Mouse (Mus musculus) forebrain, embryonic 12.5 days (tissue): ENCODE measurements around the gene Irf3. TPM values are rescaled to one million over a fixed set of nuclear protein-coding genes. Genes with fewer than 3 reads are reported as not detected.
A peak's percentile ranks its signal among the peaks of the same experiment; 100 is the strongest.

Experiments
- ATAC-seq: fragments of 200-750 bp; cut with Nextera tagmentation; 2 replicates; pipeline ENCODE4 v1.8.0; 2017; ENCODE audit warnings: moderate TSS enrichment; ENCODE audit not compliant: low FRiP score
- H3K27ac ChIP-seq: fragments of 300-500 bp; sonication (generic); 2 replicates; pipeline ENCODE4 v1.5.1; 2016; ENCODE audit warnings: mild to moderate bottlenecking
- H3K27me3 ChIP-seq: fragments of 300-500 bp; sonication (generic); 2 replicates; pipeline ENCODE4 v1.6.1; 2016; ENCODE audit warnings: mild to moderate bottlenecking
- H3K36me3 ChIP-seq: fragments of 300-500 bp; sonication (generic); replicated peaks from 2 replicates; pipeline ENCODE4 v1.6.1; 2016; ENCODE audit warnings: mild to moderate bottlenecking
- H3K4me1 ChIP-seq: fragments of 300-500 bp; sonication (generic); 2 replicates; pipeline ENCODE4 v1.6.1; 2016
- H3K4me2 ChIP-seq: fragments of 300-500 bp; sonication (generic); 2 replicates; pipeline ENCODE4 v1.6.1; 2016; ENCODE audit warnings: mild to moderate bottlenecking, moderate library complexity
- H3K4me3 ChIP-seq: fragments of 300-500 bp; sonication (generic); replicated peaks from 2 replicates; pipeline ENCODE4 v1.5.1; 2016; ENCODE audit warnings: mild to moderate bottlenecking
- H3K9ac ChIP-seq: fragments of 300-500 bp; sonication (generic); 2 replicates; pipeline ENCODE4 v1.6.1; 2016; ENCODE audit warnings: mild to moderate bottlenecking
- H3K9me3 ChIP-seq: fragments of 300-500 bp; sonication (generic); 2 replicates; pipeline ENCODE4 v1.6.1; 2016
- WGBS: fragments of 180-500 bp; shearing (Covaris S2); methylation state at CpG from one replicate; pipeline ENCODE4 v1.1.7; 2016; 5-methylcytosine and 5-hydroxymethylcytosine counted together
- polyA plus RNA-seq: library from polyadenylated mRNA; unstranded; fragments of >200 nt; fragmentation: Nextera tagmentation; extraction: Ambion mirVana; gene quantifications from 2 replicates; pipeline ENCODE4 v1.2.1, GENCODE M21; 2016

Gene Irf3
- polyA plus RNA-seq, 1 experiment from 2014 or later = 72.4 TPM

DNA sequence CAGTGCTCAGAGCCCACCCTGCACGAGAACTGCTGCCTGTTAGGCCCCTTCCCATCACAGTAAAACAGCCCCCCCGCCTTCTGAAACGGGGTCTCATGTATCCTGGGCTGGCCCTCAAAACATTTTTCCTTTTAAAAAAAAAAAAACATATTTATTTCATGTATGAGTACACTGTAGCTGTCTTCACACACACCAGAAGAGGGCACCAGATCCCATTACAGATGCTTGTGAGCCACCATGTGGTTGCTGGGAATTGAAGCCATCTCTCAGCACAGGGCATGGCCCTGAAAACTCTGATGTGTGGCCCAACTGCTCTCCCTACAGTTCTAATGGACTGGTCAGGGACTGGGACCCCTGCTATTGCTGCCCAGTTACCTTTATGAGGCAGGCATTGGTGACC, 19.1 kb upstream of the Irf3 start:
- ATAC-seq = no peak
- Histone ChIP-seq H3K4me1 (peaks cover 18% of the 10 kb centered on the region), H3K4me2 (no peak overlapping the region), H3K4me3 (no peak overlapping the region), H3K9me3 (no peaks in the 10 kb centered on the region), H3K36me3 (peaks cover 71% of the 10 kb centered on the region), H3K27ac (no peak overlapping the region), H3K27me3 (no peaks in the 10 kb centered on the region), H3K9ac (no peak overlapping the region)
- 96% methylated on average over 3 of the region's 3 CpGs for WGBS

DNA sequence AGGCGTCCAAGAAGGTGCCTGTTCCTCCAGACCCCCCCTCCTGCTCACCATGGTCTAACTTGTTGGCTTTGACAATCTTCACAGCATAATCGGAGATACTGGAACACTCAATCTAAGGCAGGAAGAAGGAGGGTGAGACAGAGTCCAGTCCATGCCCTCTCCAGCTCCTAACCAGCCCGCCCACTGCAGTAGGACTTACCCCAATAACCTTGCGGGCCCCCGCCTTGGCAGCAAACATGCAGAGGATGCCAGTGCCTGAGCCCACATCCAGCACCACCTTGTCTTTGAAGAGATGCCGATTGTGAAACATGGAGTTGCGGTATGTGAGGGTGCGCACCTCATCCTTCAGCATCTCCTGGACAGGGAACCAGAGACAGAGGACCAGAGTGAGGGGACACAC, 15.9 kb upstream of the Irf3 start:
- Histone ChIP-seq H3K36me3 (peaks cover 63% of the 10 kb centered on the region), H3K27me3 (no peaks in the 10 kb centered on the region), H3K9ac (no peak overlapping the region), H3K4me1 (peaks cover 24% of the 10 kb centered on the region), H3K9me3 (no peaks in the 10 kb centered on the region), H3K4me2 (no peak overlapping the region), H3K4me3 (no peak overlapping the region), H3K27ac (no peak overlapping the region)
- ATAC-seq = no peak
- WGBS = 96% methylated on average over 8 of the region's 8 CpGs

DNA sequence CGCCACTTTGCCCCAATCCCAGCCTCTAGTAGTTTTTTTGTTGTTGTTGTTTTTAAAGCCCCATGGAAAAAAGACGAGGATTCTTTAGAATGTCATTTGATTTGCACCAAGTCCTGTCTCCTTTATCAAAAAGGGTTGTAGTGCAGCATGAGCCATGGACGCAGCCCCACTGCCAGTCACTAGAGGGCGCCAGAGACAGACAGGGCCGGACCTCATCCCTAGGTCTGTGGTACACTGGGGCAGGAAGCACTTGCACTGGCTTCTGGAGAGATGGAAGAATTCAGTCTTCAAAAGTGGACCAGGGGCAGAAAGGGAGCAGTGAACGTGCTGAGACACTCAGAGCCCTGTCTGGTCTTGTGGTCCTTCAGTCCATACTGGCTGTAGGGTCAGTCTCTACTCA, 14.4 kb upstream of the Irf3 start:
- peaks cover 47% of the 10 kb centered on the region for H3K36me3 ChIP-seq
- peaks cover 30% of the 10 kb centered on the region for H3K4me1 ChIP-seq
- peak overlapping the region; percentile 60; the same call in 1 of the 2 replicates for H3K27ac ChIP-seq
- WGBS = 35% methylated on average over 6 of the region's 6 CpGs
- no peak overlapping the region for H3K4me2 ChIP-seq
- no peaks in the 10 kb centered on the region for H3K9me3 ChIP-seq
- no peak overlapping the region; the same call in 1 of the 2 replicates for H3K4me3 ChIP-seq
- H3K9ac ChIP-seq = no peak overlapping the region
- H3K27me3 ChIP-seq = no peaks in the 10 kb centered on the region
- ATAC-seq = no peak

DNA sequence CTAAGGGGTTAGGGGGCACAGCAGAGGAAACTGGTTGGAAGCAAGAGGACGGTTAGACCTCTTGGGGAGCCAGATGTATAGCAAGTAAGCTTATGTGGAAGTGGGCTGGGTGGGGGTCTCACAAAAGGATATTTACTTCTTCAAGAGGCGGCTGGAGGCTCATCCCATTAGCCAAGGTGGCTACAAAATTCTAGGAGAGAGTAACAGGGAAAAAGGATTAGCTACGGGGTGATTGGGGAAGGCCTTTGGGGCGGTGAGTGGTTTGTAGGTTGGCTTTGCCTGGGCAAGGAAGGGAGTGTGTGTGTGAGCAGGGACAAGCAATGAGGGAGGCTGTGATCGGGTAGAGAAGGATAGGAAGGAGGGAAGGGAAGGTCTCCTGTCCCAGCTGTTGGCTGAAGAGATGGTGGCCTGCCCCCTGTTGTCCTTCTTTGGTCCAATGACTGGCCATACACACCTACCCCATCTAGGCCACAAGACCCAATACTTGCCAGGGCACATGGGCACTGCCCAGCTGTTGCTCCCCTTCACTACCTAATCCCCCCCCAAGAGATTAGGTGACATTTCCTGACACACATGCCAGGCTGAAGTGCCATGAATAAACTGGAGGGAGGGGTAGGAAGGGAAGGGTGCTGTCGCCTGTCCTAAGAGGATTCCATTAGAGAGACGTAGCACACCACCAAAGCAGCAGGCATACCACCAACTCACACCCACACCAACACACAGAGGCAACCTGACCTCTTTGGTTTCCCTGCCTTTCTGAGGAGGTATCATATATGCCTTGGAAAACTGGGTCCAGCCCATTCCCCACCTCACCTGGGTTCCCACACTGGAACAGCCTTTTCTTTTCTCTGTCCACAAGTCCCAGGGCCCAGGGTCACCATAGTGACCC, 13.3 kb upstream of the Irf3 start:
- Histone ChIP-seq H3K9me3 (no peaks in the 10 kb centered on the region), H3K36me3 (peaks cover 36% of the 10 kb centered on the region), H3K4me3 (peak overlapping the region; percentile 96), H3K27ac (peak overlapping the region; percentile 93), H3K4me2 (peak overlapping the region; percentile 68), H3K27me3 (no peaks in the 10 kb centered on the region), H3K4me1 (peaks cover 39% of the 10 kb centered on the region), H3K9ac (peak overlapping the region; percentile 97)
- no peak for ATAC-seq
- WGBS = 76% methylated on average over 7 of the region's 7 CpGs

DNA sequence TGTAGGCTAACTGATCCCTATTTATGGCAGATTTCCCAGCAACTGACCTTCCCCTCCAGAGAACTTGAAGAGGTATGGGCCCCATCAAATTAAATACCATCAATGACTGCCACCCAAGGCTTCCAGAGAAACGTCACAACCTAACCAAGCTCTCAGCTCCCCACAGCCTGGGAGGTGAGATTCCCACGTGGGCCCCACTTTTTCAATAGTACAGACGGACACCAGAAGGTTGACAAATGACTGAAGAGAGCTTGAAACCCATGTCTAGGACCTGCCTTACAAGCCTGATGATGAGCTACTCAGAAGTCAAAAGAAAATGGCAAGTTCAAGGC, 12.6 kb upstream of the Irf3 start:
- Histone ChIP-seq H3K36me3 (peaks cover 36% of the 10 kb centered on the region), H3K9ac (peak overlapping the region; percentile 97; the same call in 1 of the 2 replicates), H3K4me1 (peaks cover 43% of the 10 kb centered on the region), H3K27ac (peak overlapping the region; percentile 93), H3K9me3 (no peaks in the 10 kb centered on the region), H3K27me3 (no peaks in the 10 kb centered on the region), H3K4me3 (peak overlapping the region; percentile 96), H3K4me2 (peak overlapping the region; percentile 68)
- WGBS = 44% methylated on average over 3 of the region's 3 CpGs
- no peak for ATAC-seq

DNA sequence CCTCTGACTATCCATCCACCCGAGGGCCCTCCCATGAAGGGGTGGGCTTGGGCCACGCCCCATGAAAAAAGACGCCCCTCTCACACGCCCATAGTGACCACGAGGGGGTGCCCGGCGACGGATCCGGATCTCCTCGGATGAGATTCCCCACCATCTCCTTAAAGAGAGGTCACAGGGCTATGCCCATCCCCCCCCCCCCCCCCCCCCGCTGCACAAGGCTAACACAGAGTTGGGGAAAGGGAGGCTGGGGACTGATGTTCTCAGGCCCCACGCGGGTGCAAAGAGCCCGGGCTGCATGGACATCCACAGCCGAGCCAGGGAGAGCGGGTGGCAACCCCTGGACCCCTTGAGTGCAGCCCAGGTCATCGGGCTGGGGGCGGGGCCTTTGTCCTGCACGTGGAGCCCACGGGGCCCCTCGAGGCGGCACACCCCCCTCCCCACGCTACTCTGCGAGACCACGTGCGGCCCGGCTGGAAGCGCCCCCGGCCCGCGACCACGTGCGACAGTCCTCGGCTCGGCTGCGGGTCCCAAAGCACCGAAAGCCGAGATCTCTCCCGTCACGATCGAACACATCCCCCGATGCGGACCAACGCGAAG, 11.8 kb upstream of the Irf3 start:
- no peaks in the 10 kb centered on the region for H3K9me3 ChIP-seq
- H3K9ac ChIP-seq = peak overlapping the region; percentile 97
- H3K4me1 ChIP-seq = peaks cover 43% of the 10 kb centered on the region
- peak; percentile 18 for ATAC-seq
- H3K36me3 ChIP-seq = peaks cover 36% of the 10 kb centered on the region
- peak overlapping the region; percentile 93 for H3K27ac ChIP-seq
- H3K4me3 ChIP-seq = peak overlapping the region; percentile 96
- peak overlapping the region; percentile 68 for H3K4me2 ChIP-seq
- H3K27me3 ChIP-seq = no peaks in the 10 kb centered on the region
- WGBS = under 1% methylated on average over 44 of the region's 45 CpGs

DNA sequence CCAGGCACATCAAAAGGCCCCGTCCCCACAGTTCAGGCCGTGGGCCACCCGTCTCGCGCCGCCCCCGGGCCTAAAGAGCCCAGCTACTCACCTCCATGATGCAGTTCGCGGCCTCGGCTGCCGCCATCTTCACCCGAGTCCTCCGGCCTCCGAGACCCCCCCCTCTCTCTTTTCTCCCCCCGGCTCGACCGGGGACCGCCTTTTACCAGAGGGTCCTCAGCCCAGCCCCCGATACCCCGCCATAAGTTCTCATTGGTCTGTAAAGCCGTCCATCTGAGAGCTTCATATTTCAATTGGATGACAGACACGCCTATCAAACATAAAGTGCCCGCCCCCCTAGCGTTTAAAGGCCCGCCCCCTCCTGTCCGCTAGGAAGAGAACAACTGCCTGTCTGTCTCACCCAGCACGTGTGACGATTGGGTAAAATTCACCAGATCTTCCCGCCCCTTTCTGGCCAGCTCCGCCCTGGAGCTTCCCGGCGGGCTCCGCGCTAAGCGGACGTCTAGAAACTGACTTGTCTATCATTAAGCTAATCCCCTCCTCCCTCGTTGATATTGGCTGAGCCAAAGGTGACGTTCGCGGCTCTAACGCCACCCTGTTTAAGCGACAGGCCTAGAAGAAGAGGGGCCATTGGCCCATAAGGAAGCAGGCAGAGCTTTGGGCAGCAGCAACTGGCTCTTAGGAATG, 11.1 kb upstream of the Irf3 start, which contains the start of gene Prmt1:
Prmt1 (minus strand) TSS at position 377 of the 687 bp plus-strand sequence.
- H3K4me2 ChIP-seq = peak within 1 kb of the TSS; percentile 72
- under 1% methylated on average over 42 of the region's 42 CpGs for WGBS
- H3K27ac ChIP-seq = peak within 1 kb of the TSS; percentile 95
- ATAC-seq = peak; percentile 96
- H3K27me3 ChIP-seq = no peaks in the 10 kb centered on the region
- peaks cover 35% of the 10 kb centered on the region for H3K36me3 ChIP-seq
- H3K4me3 ChIP-seq = peak within 1 kb of the TSS; percentile 96
- no peaks in the 10 kb centered on the region for H3K9me3 ChIP-seq
- peak within 1 kb of the TSS; percentile 97 for H3K9ac ChIP-seq
- peaks cover 43% of the 10 kb centered on the region for H3K4me1 ChIP-seq

DNA sequence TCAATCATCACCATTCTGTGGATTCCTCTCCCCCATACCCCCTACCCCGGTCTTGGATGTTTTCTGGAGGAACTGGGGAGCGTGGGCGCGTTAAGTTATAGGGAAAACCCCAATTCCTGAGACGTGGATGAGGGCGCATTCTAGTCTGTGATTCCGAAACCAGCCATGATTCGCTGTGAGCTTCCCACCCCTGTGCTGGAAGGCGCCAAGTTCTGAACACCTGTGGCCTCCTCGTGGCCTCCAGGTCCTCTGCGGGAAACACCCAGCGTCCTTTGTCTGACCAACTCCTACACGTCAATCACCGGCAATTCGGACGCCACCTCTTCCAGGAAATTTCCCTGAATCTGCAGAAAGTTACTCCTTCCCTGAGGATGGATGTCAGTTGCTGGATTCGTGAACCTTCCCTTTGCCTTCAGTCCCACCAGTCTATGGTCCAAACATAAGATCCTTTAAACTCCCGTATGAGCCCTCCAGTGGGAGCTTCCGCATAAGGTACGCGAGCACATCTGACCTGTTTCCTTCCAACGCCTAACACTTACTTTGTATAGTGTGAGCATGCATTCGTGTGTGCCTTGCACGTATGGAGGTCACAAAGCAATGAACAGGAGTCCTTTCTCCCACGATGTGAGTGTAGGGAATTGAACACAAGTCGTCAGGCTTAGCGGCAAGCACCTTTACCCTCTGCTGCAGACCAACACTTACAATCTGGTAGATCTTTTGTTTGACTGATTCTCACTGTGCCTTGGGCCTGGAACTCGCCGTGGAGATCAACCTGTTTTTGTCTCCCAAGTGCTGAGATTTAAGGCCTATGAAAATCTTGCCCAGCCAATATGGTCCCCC, 10.3 kb upstream of the Irf3 start:
- no peaks in the 10 kb centered on the region for H3K9me3 ChIP-seq
- H3K4me1 ChIP-seq = peaks cover 43% of the 10 kb centered on the region
- peaks cover 35% of the 10 kb centered on the region for H3K36me3 ChIP-seq
- H3K9ac ChIP-seq = peak overlapping the region; percentile 84
- peak; percentile 22 for ATAC-seq
- peak overlapping the region; percentile 72 for H3K4me2 ChIP-seq
- H3K4me3 ChIP-seq = peak overlapping the region; percentile 96
- under 1% methylated on average over 29 of the region's 29 CpGs for WGBS
- H3K27ac ChIP-seq = peak overlapping the region; percentile 95
- no peaks in the 10 kb centered on the region for H3K27me3 ChIP-seq

DNA sequence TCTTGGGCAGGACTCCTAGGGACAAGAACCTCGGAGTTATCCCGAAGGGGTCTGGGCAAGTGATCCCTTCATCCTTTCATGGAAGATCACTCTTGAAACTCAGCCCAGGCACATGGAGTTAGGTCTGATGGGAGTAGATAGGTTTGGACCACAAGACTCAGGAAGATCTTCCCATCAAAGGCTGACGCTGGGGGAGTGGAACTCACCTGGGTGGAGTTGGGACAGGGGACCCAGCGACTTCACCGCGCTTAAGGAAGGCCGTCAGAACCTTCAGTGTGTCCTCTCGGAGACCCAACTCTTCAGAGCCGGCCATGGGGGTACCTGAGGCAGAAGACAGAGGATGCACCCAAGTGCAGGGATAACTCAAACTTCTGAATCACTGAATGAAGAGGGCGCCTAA, 776 bp upstream of the Irf3 start:
- Histone ChIP-seq H3K36me3 (peaks cover 62% of the 10 kb centered on the region), H3K27ac (peak overlapping the region; percentile 57; the same call in 1 of the 2 replicates), H3K4me1 (peaks cover 32% of the 10 kb centered on the region), H3K4me2 (peak overlapping the region; percentile 66), H3K27me3 (no peaks in the 10 kb centered on the region), H3K4me3 (peak overlapping the region; percentile 66), H3K9me3 (no peaks in the 10 kb centered on the region), H3K9ac (peak overlapping the region; percentile 80)
- ATAC-seq = no peak
- WGBS = 18% methylated on average over 10 of the region's 10 CpGs

DNA sequence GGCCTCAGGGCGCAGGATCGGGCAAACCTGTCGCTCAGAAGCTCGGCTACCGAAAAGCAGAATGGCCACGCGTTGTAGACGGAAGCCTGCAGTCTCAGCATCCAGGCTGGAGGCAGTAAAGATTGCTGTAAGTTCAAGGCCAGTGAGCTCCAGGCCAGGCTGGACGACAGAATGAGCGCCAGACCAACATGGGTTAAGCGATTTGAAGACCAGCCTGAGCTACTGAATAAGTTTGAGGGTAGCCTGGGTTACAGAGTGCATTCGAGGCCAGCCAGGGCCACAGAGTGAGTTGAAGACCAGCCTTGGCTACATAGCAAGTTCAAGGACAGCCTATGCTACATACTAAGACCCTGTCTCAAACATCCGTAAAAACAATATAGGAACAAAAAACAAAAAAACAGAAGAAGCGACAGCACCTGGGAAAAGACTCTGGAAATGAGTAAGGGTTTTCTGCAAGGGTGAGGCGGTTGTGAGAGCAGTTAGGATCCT, 536 bp downstream of the Irf3 start:
- H3K27ac ChIP-seq = peak overlapping the region; percentile 82
- H3K36me3 ChIP-seq = peaks cover 62% of the 10 kb centered on the region
- H3K4me1 ChIP-seq = peaks cover 32% of the 10 kb centered on the region
- peak overlapping the region; percentile 66 for H3K4me2 ChIP-seq
- no peaks in the 10 kb centered on the region for H3K27me3 ChIP-seq
- no peaks in the 10 kb centered on the region for H3K9me3 ChIP-seq
- 5% methylated on average over 15 of the region's 15 CpGs for WGBS
- no peak for ATAC-seq
- peak overlapping the region; percentile 80 for H3K9ac ChIP-seq
- H3K4me3 ChIP-seq = peak overlapping the region; percentile 66

DNA sequence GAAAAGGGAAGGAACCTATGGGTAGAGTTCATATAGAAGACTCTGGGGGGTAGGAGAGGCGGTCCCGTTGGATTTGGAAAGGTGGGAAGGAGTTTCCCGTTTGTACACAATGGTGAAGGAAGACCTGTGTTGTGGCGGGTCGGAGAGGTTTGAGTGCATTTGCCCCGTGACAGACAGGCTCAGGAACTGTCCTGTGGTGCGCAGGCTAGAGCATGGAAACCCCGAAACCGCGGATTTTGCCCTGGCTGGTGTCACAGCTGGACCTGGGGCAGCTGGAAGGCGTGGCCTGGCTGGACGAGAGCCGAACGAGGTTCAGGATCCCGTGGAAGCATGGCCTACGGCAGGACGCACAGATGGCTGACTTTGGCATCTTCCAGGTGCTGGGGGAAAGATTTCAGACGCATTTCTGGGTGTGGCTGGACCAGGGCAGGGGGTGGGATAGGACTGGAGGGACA, 1.1 kb downstream of the Irf3 start, which contains the start of gene Bcl2l12:
Bcl2l12 (minus strand) TSS at position 212 of the 455 bp plus-strand sequence.
- Histone ChIP-seq H3K27ac (peak within 1 kb of the TSS; percentile 82), H3K36me3 (peaks cover 62% of the 10 kb centered on the region), H3K4me3 (peak within 1 kb of the TSS; percentile 66), H3K9me3 (no peaks in the 10 kb centered on the region), H3K9ac (peak within 1 kb of the TSS; percentile 80), H3K4me1 (peaks cover 32% of the 10 kb centered on the region), H3K27me3 (no peaks in the 10 kb centered on the region), H3K4me2 (peak within 1 kb of the TSS; percentile 66)
- WGBS = 4% methylated on average over 18 of the region's 18 CpGs
- ATAC-seq = no peak
